Mouse (Mus musculus): ENCODE measurements around the gene Mnd1.

Gene Mnd1

GRCm38 (mm10) chr3:84166073-84166472 is 10.5 kb upstream of the Mnd1 start:
- in situ Hi-C loops (cut with MboI; ENCODE audit: unreplicated experiment in 2 of 2): loop anchor here in 1 of 2 experiments (10.0 kb wide), 1 partner anchor 371 kb away; no protein-coding TSS in a partner anchor

- in situ Hi-C loops (cut with MboI; ENCODE audit: unreplicated experiment in 2 of 2): loop anchor here in 1 of 2 experiments (10.0 kb wide), 1 partner anchor 371 kb away; no protein-coding TSS in a partner anchor
Observed at GRCm38 (mm10) chr3:84165391-84165790, 9.8 kb upstream of the Mnd1 start.

GRCm38 (mm10) chr3:84157559-84158350 is 2.2 kb upstream of the Mnd1 start:
- in situ Hi-C loops (cut with MboI; ENCODE audit: unreplicated experiment in 2 of 2): loop anchor here (5.0 to 10.0 kb wide), 2 partner anchors 93 to 215 kb away; no protein-coding TSS in a partner anchor

GRCm38 (mm10) chr3:84157011-84157410 is 1.4 kb upstream of the Mnd1 start:
- in situ Hi-C loops (cut with MboI; ENCODE audit: unreplicated experiment in 2 of 2): loop anchor here (5.0 to 10.0 kb wide), 2 partner anchors 92 to 215 kb away; no protein-coding TSS in a partner anchor

GRCm38 (mm10) chr3:84156105-84156504 is 519 bp upstream of the Mnd1 start:
- in situ Hi-C loops (cut with MboI; ENCODE audit: unreplicated experiment in 2 of 2): loop anchor here (5.0 to 10.0 kb wide), 2 partner anchors 91 to 214 kb away; no protein-coding TSS in a partner anchor

GRCm38 (mm10) chr3:84155146-84155545 is 440 bp downstream of the Mnd1 start:
- in situ Hi-C loops (cut with MboI; ENCODE audit: unreplicated experiment in 2 of 2): loop anchor here (5.0 to 10.0 kb wide), 2 partner anchors 90 to 213 kb away; no protein-coding TSS in a partner anchor

GRCm38 (mm10) chr3:84154721-84155141 is 855 bp downstream of the Mnd1 start:
- in situ Hi-C loops (cut with MboI; ENCODE audit: unreplicated experiment in 2 of 2): loop anchor here (5.0 to 10.0 kb wide), 4 partner anchors 37 to 212 kb away; partner anchors contain the start of gene Tmem131l (in 1 of the 2)

- in situ Hi-C loops (cut with MboI; ENCODE audit: unreplicated experiment in 2 of 2): loop anchor here (5.0 to 10.0 kb wide), 3 partner anchors 33 to 108 kb away; partner anchors contain the start of gene Tmem131l (in 1 of the 2)
Observed at GRCm38 (mm10) chr3:84149831-84150230, 5.8 kb downstream of the Mnd1 start.

- in situ Hi-C loops (cut with MboI; ENCODE audit: unreplicated experiment in 2 of 2): no loop called here
Observed at GRCm38 (mm10) chr3:84140947-84141346, 14.6 kb downstream of the Mnd1 start.

GRCm38 (mm10) chr3:84136509-84136908 is 19.1 kb downstream of the Mnd1 start:
- in situ Hi-C loops (cut with MboI; ENCODE audit: unreplicated experiment in 2 of 2): no loop called here

GRCm38 (mm10) chr3:84135933-84136332 is 19.7 kb downstream of the Mnd1 start:
- in situ Hi-C loops (cut with MboI; ENCODE audit: unreplicated experiment in 2 of 2): no loop called here

GRCm38 (mm10) chr3:84135387-84135786 is 20.2 kb downstream of the Mnd1 start:
- in situ Hi-C loops (cut with MboI; ENCODE audit: unreplicated experiment in 2 of 2): no loop called here

GRCm38 (mm10) chr3:84131369-84131768 is 24.2 kb downstream of the Mnd1 start:
- in situ Hi-C loops (cut with MboI; ENCODE audit: unreplicated experiment in 2 of 2): no loop called here

GRCm38 (mm10) chr3:84130776-84131175 is 24.8 kb downstream of the Mnd1 start:
- in situ Hi-C loops (cut with MboI; ENCODE audit: unreplicated experiment in 2 of 2): no loop called here

- in situ Hi-C loops (cut with MboI; ENCODE audit: unreplicated experiment in 2 of 2): no loop called here
Observed at GRCm38 (mm10) chr3:84128871-84129870, 26.4 kb downstream of the Mnd1 start.

- in situ Hi-C loops (cut with MboI; ENCODE audit: unreplicated experiment in 2 of 2): no loop called here
Observed at GRCm38 (mm10) chr3:84127431-84127830, 28.2 kb downstream of the Mnd1 start.

- in situ Hi-C loops (cut with MboI; ENCODE audit: unreplicated experiment in 2 of 2): no loop called here
Observed at GRCm38 (mm10) chr3:84126721-84127120, 28.9 kb downstream of the Mnd1 start.

- in situ Hi-C loops (cut with MboI; ENCODE audit: unreplicated experiment in 2 of 2): no loop called here
Observed at GRCm38 (mm10) chr3:84125704-84126289, 29.8 kb downstream of the Mnd1 start.

GRCm38 (mm10) chr3:84123461-84123860 is 32.1 kb downstream of the Mnd1 start:
- in situ Hi-C loops (cut with MboI; ENCODE audit: unreplicated experiment in 2 of 2): loop anchor here in 1 of 2 experiments (5.0 kb wide), 1 partner anchor 81 kb away; the partner anchor contains the start of gene Tmem131l

- in situ Hi-C loops (cut with MboI; ENCODE audit: unreplicated experiment in 2 of 2): loop anchor here (5.0 to 10.0 kb wide), 3 partner anchors 34 to 56 kb away; no protein-coding TSS in a partner anchor
Observed at GRCm38 (mm10) chr3:84118718-84119117, 36.9 kb downstream of the Mnd1 start.
